Mouse (Mus musculus) 416B (cell line): ENCODE data around the gene Atp9a.

Experiments
- DNase-seq: peaks from one replicate; pipeline ENCODE4 v3.0.0; 2011; ENCODE audit warnings: low read depth

The Atp9a gene

GRCm38 (mm10) chr2:168738854-168739253 is 3.4 kb downstream of the Atp9a start:
- no peak for DNase-seq

- DNase-seq: no peak
These were observed 4.3 kb downstream of the Atp9a start for GRCm38 (mm10) chr2:168737878-168738277.

- no peak for DNase-seq
These were observed 8.2 kb downstream of the Atp9a start for GRCm38 (mm10) chr2:168734023-168734422.

- no peak for DNase-seq
These were observed 11.0 kb downstream of the Atp9a start for GRCm38 (mm10) chr2:168731258-168731657.

- no peak for DNase-seq
These were observed 12.5 kb downstream of the Atp9a start for GRCm38 (mm10) chr2:168729736-168730135.

GRCm38 (mm10) chr2:168728045-168728444 is 14.2 kb downstream of the Atp9a start:
- no peak for DNase-seq

GRCm38 (mm10) chr2:168726007-168726406 is 16.2 kb downstream of the Atp9a start:
- no peak for DNase-seq

GRCm38 (mm10) chr2:168721313-168721712 is 20.9 kb downstream of the Atp9a start:
- no peak for DNase-seq

- DNase-seq: no peak
These were observed 22.5 kb downstream of the Atp9a start for GRCm38 (mm10) chr2:168719742-168720141.

GRCm38 (mm10) chr2:168718735-168719134 is 23.5 kb downstream of the Atp9a start:
- DNase-seq: no peak

GRCm38 (mm10) chr2:168718267-168718666 is 23.9 kb downstream of the Atp9a start:
- DNase-seq: no peak

GRCm38 (mm10) chr2:168712199-168713176 is 29.7 kb downstream of the Atp9a start:
- no peak for DNase-seq

GRCm38 (mm10) chr2:168710979-168711378 is 31.2 kb downstream of the Atp9a start:
- no peak for DNase-seq

- DNase-seq: peak; percentile 56
These were observed 34.4 kb downstream of the Atp9a start for GRCm38 (mm10) chr2:168707766-168708165.

GRCm38 (mm10) chr2:168702266-168702665 is 39.9 kb downstream of the Atp9a start:
- DNase-seq: no peak

- DNase-seq: no peak
These were observed 47.2 kb downstream of the Atp9a start for GRCm38 (mm10) chr2:168695027-168695403.

GRCm38 (mm10) chr2:168694379-168695026 is 47.7 kb downstream of the Atp9a start:
- no peak for DNase-seq

GRCm38 (mm10) chr2:168691774-168692173 is 50.4 kb downstream of the Atp9a start:
- DNase-seq: peak; percentile 68

- DNase-seq: no peak
These were observed 54.9 kb downstream of the Atp9a start for GRCm38 (mm10) chr2:168687326-168687725.

GRCm38 (mm10) chr2:168685909-168686308 is 56.3 kb downstream of the Atp9a start:
- no peak for DNase-seq

GRCm38 (mm10) chr2:168684695-168685094 is 57.5 kb downstream of the Atp9a start:
- no peak for DNase-seq

GRCm38 (mm10) chr2:168683520-168684150 is 58.6 kb downstream of the Atp9a start:
- DNase-seq: no peak

GRCm38 (mm10) chr2:168682721-168683120 is 59.5 kb downstream of the Atp9a start:
- no peak for DNase-seq
